Mouse (Mus musculus) testis, adult 2 months (tissue): ENCODE data around the gene Gm10160. TPM values are rescaled to one million over a fixed set of nuclear protein-coding genes. Genes with fewer than 3 reads are reported as not detected.

Experiments
- H3K27ac ChIP-seq: fragments of 200-500 bp; 2 replicates; pipeline ENCODE4 v1.5.1; 2012; ENCODE audit warnings: low read depth, low read length; ENCODE audit not compliant: control insufficient read depth, insufficient read depth
- H3K27me3 ChIP-seq: fragments of 200-500 bp; 2 replicates; pipeline ENCODE4 v1.6.1; 2012; ENCODE audit warnings: mild to moderate bottlenecking, low read length, moderate library complexity; ENCODE audit not compliant: control insufficient read depth, insufficient read depth
- H3K36me3 ChIP-seq: fragments of 200-500 bp; 2 replicates; pipeline ENCODE4 v1.6.1; 2012; ENCODE audit warnings: mild to moderate bottlenecking, low read length; ENCODE audit not compliant: control insufficient read depth, insufficient read depth
- H3K4me1 ChIP-seq: fragments of 200-500 bp; 2 replicates; pipeline ENCODE4 v1.6.1; 2012; ENCODE audit warnings: low read length; ENCODE audit not compliant: control insufficient read depth, insufficient read depth
- H3K4me3 ChIP-seq: fragments of 200-500 bp; 2 replicates; pipeline ENCODE4 v1.5.1; 2012; ENCODE audit warnings: low read depth, mild to moderate bottlenecking, low read length, moderate library complexity, mixed read lengths; ENCODE audit not compliant: control insufficient read depth
- CTCF ChIP-seq: fragments of 200-500 bp; IDR thresholded peaks from 2 replicates; pipeline ENCODE4 v1.5.1; 2012; ENCODE audit warnings: low read depth, mild to moderate bottlenecking, inconsistent platforms, low read length, moderate library complexity; ENCODE audit not compliant: control insufficient read depth, insufficient read depth, insufficient replicate concordance
- POLR2A ChIP-seq: fragments of 200-500 bp; IDR thresholded peaks from 2 replicates; pipeline ENCODE4 v1.6.1; 2012; ENCODE audit warnings: low read depth, mild to moderate bottlenecking, inconsistent platforms, low read length, moderate library complexity; ENCODE audit not compliant: control insufficient read depth
- polyA plus RNA-seq: library from polyadenylated mRNA; depleted of rRNA; stranded (reverse); fragments of >200 nt; gene quantifications from 2 replicates; pipeline ENCODE4 v1.2.3, GENCODE M21; 2012

Gm10160 gene
- polyA plus RNA-seq, 1 experiment: not detected

- H3K4me1 ChIP-seq: peaks cover 5% of the 10 kb centered on the region
- H3K27me3 ChIP-seq: no peaks in the 10 kb centered on the region
- TF ChIP-seq CTCF: no peak
- no peak for TF ChIP-seq POLR2A
- no peak overlapping the region for H3K27ac ChIP-seq
- H3K36me3 ChIP-seq: no peaks in the 10 kb centered on the region
- H3K4me3 ChIP-seq: no peak overlapping the region
Observed at GRCm38 (mm10) chr7:81864552-81864951, 9.0 kb upstream of the Gm10160 start.

GRCm38 (mm10) chr7:81862587-81863583 is 7.3 kb upstream of the Gm10160 start:
- H3K27me3 ChIP-seq: no peaks in the 10 kb centered on the region
- no peak overlapping the region for H3K4me3 ChIP-seq
- no peak overlapping the region for H3K27ac ChIP-seq
- TF ChIP-seq CTCF: no peak
- TF ChIP-seq POLR2A: no peak
- H3K4me1 ChIP-seq: peaks cover 14% of the 10 kb centered on the region
- no peaks in the 10 kb centered on the region for H3K36me3 ChIP-seq

GRCm38 (mm10) chr7:81861921-81862320 is 6.3 kb upstream of the Gm10160 start:
- Histone ChIP-seq H3K27me3 (no peaks in the 10 kb centered on the region), H3K4me1 (peaks cover 14% of the 10 kb centered on the region), H3K4me3 (no peak overlapping the region), H3K36me3 (no peaks in the 10 kb centered on the region), H3K27ac (no peak overlapping the region)
- TF ChIP-seq POLR2A (no peak), CTCF (no peak)

- H3K27ac ChIP-seq: no peak overlapping the region
- TF ChIP-seq POLR2A: no peak
- TF ChIP-seq CTCF: no peak
- H3K27me3 ChIP-seq: no peaks in the 10 kb centered on the region
- H3K4me3 ChIP-seq: no peak overlapping the region
- H3K4me1 ChIP-seq: peaks cover 14% of the 10 kb centered on the region
- no peaks in the 10 kb centered on the region for H3K36me3 ChIP-seq
Observed at GRCm38 (mm10) chr7:81861461-81861860, 5.9 kb upstream of the Gm10160 start.

DNA sequence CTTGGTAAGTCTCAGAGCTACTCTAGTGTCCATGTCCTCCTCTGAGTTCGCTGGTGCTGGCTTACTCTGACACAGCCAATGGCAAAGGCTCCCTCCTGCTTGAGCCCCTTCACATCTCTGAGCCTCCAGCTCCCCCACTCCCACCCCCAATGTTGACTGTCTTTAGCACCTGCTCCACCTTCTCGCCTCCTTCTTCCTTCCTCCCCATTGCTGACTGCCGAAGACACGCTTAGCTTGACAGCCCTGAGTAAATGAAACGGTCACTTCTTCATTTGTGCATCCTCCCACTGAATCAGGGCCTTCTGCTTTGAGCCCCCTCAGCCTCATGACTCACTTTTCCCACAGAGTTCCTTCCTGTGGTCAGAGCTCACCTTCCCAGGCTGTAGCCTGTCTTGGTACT is 5.4 kb upstream of the Gm10160 start:
- Histone ChIP-seq H3K36me3 (no peaks in the 10 kb centered on the region), H3K27ac (no peak overlapping the region), H3K4me1 (peaks cover 14% of the 10 kb centered on the region), H3K27me3 (no peaks in the 10 kb centered on the region), H3K4me3 (no peak overlapping the region)
- TF ChIP-seq POLR2A (no peak), CTCF (no peak)

- no peak for TF ChIP-seq CTCF
- no peak for TF ChIP-seq POLR2A
- no peaks in the 10 kb centered on the region for H3K27me3 ChIP-seq
- H3K4me1 ChIP-seq: peaks cover 14% of the 10 kb centered on the region
- H3K4me3 ChIP-seq: no peak overlapping the region
- no peak overlapping the region for H3K27ac ChIP-seq
- no peaks in the 10 kb centered on the region for H3K36me3 ChIP-seq
Observed at GRCm38 (mm10) chr7:81860071-81860470, 4.5 kb upstream of the Gm10160 start.

- Histone ChIP-seq H3K36me3 (no peaks in the 10 kb centered on the region), H3K27me3 (no peaks in the 10 kb centered on the region), H3K4me3 (peak within 1 kb of the TSS; percentile 73), H3K27ac (peak within 1 kb of the TSS; percentile 37), H3K4me1 (peaks cover 14% of the 10 kb centered on the region)
- TF ChIP-seq CTCF (no peak), POLR2A (no peak)
Observed at GRCm38 (mm10) chr7:81858968-81859721, 3.6 kb upstream of the Gm10160 start, which contains the start of gene Tm6sf1. Tm6sf1 (plus strand) TSS chr7:81859001.
